Mouse (Mus musculus): ENCODE measurements around the gene Sergef. TPM values are rescaled to one million over a fixed set of nuclear protein-coding genes. Genes with fewer than 3 reads are reported as not detected.

The Sergef gene
- polyA plus RNA-seq, 1 experiment from 2014 or later = 15.5 TPM

- Histone ChIP-seq H3K9me3 (replicated peaks; ENCODE audit: low read length) (no peaks in the 10 kb centered on the region), H3K27me3 (ENCODE audit: insufficient read depth, low read length) (no peaks in the 10 kb centered on the region), H3K4me1 (replicated peaks; ENCODE audit: insufficient read depth, low read length) (no peaks in the 10 kb centered on the region), H3K9ac (ENCODE audit: low read depth, low read length) (no peak overlapping the region), H3K4me3 (replicated peaks; ENCODE audit: low read depth, low read length) (no peak overlapping the region), H3K27ac (no peak overlapping the region), H3K36me3 (ENCODE audit: insufficient read depth, low read length) (no peaks in the 10 kb centered on the region), H3K4me2 (ENCODE audit: low read length) (no peak overlapping the region)
- ATAC-seq (replicated peaks; ENCODE audit: low FRiP score, low read depth) = no peak
- 81% methylated on average over 5 of the region's 5 CpGs for WGBS
- DNase-seq (ENCODE audit: low spot score) = no peak
- no peak for TF ChIP-seq CTCF (IDR thresholded peaks at IDR 0.05; ENCODE audit: low read depth)
These were observed 108.3 kb downstream of the Sergef start for GRCm38 (mm10) chr7:46531345-46531744.

GRCm38 (mm10) chr7:46529930-46530329 lies 109.7 kb downstream of the Sergef start:
- no peaks in the 10 kb centered on the region for H3K27me3 ChIP-seq (ENCODE audit: insufficient read depth, low read length)
- TF ChIP-seq CTCF (IDR thresholded peaks at IDR 0.05; ENCODE audit: low read depth) = no peak
- H3K36me3 ChIP-seq (ENCODE audit: insufficient read depth, low read length) = no peaks in the 10 kb centered on the region
- H3K4me1 ChIP-seq (replicated peaks; ENCODE audit: insufficient read depth, low read length) = no peaks in the 10 kb centered on the region
- H3K9me3 ChIP-seq (replicated peaks; ENCODE audit: low read length) = no peaks in the 10 kb centered on the region
- no peak overlapping the region for H3K4me3 ChIP-seq (replicated peaks; ENCODE audit: low read depth, low read length)
- DNase-seq (ENCODE audit: low spot score) (no peak), ATAC-seq (replicated peaks; ENCODE audit: low FRiP score, low read depth) (no peak)
- no peak overlapping the region for H3K27ac ChIP-seq
- WGBS = 55% methylated on average over 8 of the region's 8 CpGs
- no peak overlapping the region for H3K9ac ChIP-seq (ENCODE audit: low read depth, low read length)
- H3K4me2 ChIP-seq (ENCODE audit: low read length) = no peak overlapping the region

- no peak overlapping the region for H3K4me3 ChIP-seq (replicated peaks; ENCODE audit: low read depth, low read length)
These were observed 110.3 kb downstream of the Sergef start for GRCm38 (mm10) chr7:46529259-46529658.

GRCm38 (mm10) chr7:46526665-46527154 lies 112.9 kb downstream of the Sergef start:
- DNase-seq (ENCODE audit: low spot score) (no peak), ATAC-seq (replicated peaks; ENCODE audit: low FRiP score, low read depth) (no peak)
- Histone ChIP-seq H3K9ac (ENCODE audit: low read depth, low read length) (no peak overlapping the region), H3K4me2 (ENCODE audit: low read length) (no peak overlapping the region), H3K4me3 (replicated peaks; ENCODE audit: low read depth, low read length) (no peak overlapping the region), H3K27ac (no peak overlapping the region), H3K9me3 (replicated peaks; ENCODE audit: low read length) (no peaks in the 10 kb centered on the region), H3K36me3 (ENCODE audit: insufficient read depth, low read length) (no peaks in the 10 kb centered on the region), H3K4me1 (replicated peaks; ENCODE audit: insufficient read depth, low read length) (no peaks in the 10 kb centered on the region), H3K27me3 (ENCODE audit: insufficient read depth, low read length) (no peaks in the 10 kb centered on the region)
- 62% methylated on average over 6 of the region's 6 CpGs for WGBS
- TF ChIP-seq CTCF (IDR thresholded peaks at IDR 0.05; ENCODE audit: low read depth) = no peak

More at GRCm38 (mm10) chr7:46529259-46529658, 110.3 kb downstream of the Sergef start:
- TF ChIP-seq CTCF (IDR thresholded peaks at IDR 0.05; ENCODE audit: low read depth) = no peak
- Histone ChIP-seq H3K36me3 (ENCODE audit: insufficient read depth, low read length) (no peaks in the 10 kb centered on the region), H3K9ac (ENCODE audit: low read depth, low read length) (no peak overlapping the region), H3K9me3 (replicated peaks; ENCODE audit: low read length) (no peaks in the 10 kb centered on the region), H3K27me3 (ENCODE audit: insufficient read depth, low read length) (no peaks in the 10 kb centered on the region), H3K4me2 (ENCODE audit: low read length) (no peak overlapping the region), H3K27ac (no peak overlapping the region), H3K4me1 (replicated peaks; ENCODE audit: insufficient read depth, low read length) (no peaks in the 10 kb centered on the region)
- DNase-seq (ENCODE audit: low spot score) = no peak
- 91% methylated on average over 5 of the region's 5 CpGs for WGBS
- no peak for ATAC-seq (replicated peaks; ENCODE audit: low FRiP score, low read depth)

- no peak overlapping the region for H3K4me2 ChIP-seq (ENCODE audit: low read length)
- TF ChIP-seq CTCF (IDR thresholded peaks at IDR 0.05; ENCODE audit: low read depth) = no peak
- H3K36me3 ChIP-seq (ENCODE audit: insufficient read depth, low read length) = no peaks in the 10 kb centered on the region
- H3K4me3 ChIP-seq (replicated peaks; ENCODE audit: low read depth, low read length) = no peak overlapping the region
- no peak overlapping the region for H3K9ac ChIP-seq (ENCODE audit: low read depth, low read length)
- no peaks in the 10 kb centered on the region for H3K27me3 ChIP-seq (ENCODE audit: insufficient read depth, low read length)
- H3K27ac ChIP-seq = no peak overlapping the region
- no peaks in the 10 kb centered on the region for H3K9me3 ChIP-seq (replicated peaks; ENCODE audit: low read length)
- no peaks in the 10 kb centered on the region for H3K4me1 ChIP-seq (replicated peaks; ENCODE audit: insufficient read depth, low read length)
- ATAC-seq (replicated peaks; ENCODE audit: low FRiP score, low read depth) = no peak
- 81% methylated on average over 7 of the region's 7 CpGs for WGBS
- no peak for DNase-seq (ENCODE audit: low spot score)
These were observed 116.4 kb downstream of the Sergef start for GRCm38 (mm10) chr7:46523215-46523614.

GRCm38 (mm10) chr7:46521794-46522193 lies 117.8 kb downstream of the Sergef start:
- H3K27me3 ChIP-seq (ENCODE audit: insufficient read depth, low read length) = no peaks in the 10 kb centered on the region
- no peaks in the 10 kb centered on the region for H3K9me3 ChIP-seq (replicated peaks; ENCODE audit: low read length)
- ATAC-seq (replicated peaks; ENCODE audit: low FRiP score, low read depth) = no peak
- H3K4me1 ChIP-seq (replicated peaks; ENCODE audit: insufficient read depth, low read length) = no peaks in the 10 kb centered on the region
- 92% methylated on average over 17 of the region's 17 CpGs for WGBS
- H3K4me2 ChIP-seq (ENCODE audit: low read length) = no peak overlapping the region
- H3K27ac ChIP-seq = no peak overlapping the region
- H3K4me3 ChIP-seq (replicated peaks; ENCODE audit: low read depth, low read length) = no peak overlapping the region
- DNase-seq (ENCODE audit: low spot score) = no peak
- TF ChIP-seq CTCF (IDR thresholded peaks at IDR 0.05; ENCODE audit: low read depth) = no peak
- no peak overlapping the region for H3K9ac ChIP-seq (ENCODE audit: low read depth, low read length)
- no peaks in the 10 kb centered on the region for H3K36me3 ChIP-seq (ENCODE audit: insufficient read depth, low read length)

- no peak for TF ChIP-seq CTCF (IDR thresholded peaks at IDR 0.05; ENCODE audit: low read depth)
- no peak for DNase-seq (ENCODE audit: low spot score)
- H3K4me1 ChIP-seq (replicated peaks; ENCODE audit: insufficient read depth, low read length) = no peaks in the 10 kb centered on the region
- H3K27me3 ChIP-seq (ENCODE audit: insufficient read depth, low read length) = no peaks in the 10 kb centered on the region
- no peaks in the 10 kb centered on the region for H3K9me3 ChIP-seq (replicated peaks; ENCODE audit: low read length)
- no peak overlapping the region for H3K4me3 ChIP-seq (replicated peaks; ENCODE audit: low read depth, low read length)
- H3K9ac ChIP-seq (ENCODE audit: low read depth, low read length) = no peak overlapping the region
- 70% methylated on average over 11 of the region's 11 CpGs for WGBS
- H3K27ac ChIP-seq = no peak overlapping the region
- H3K36me3 ChIP-seq (ENCODE audit: insufficient read depth, low read length) = no peaks in the 10 kb centered on the region
- no peak overlapping the region for H3K4me2 ChIP-seq (ENCODE audit: low read length)
- no peak for ATAC-seq (replicated peaks; ENCODE audit: low FRiP score, low read depth)
These were observed 120.5 kb downstream of the Sergef start for GRCm38 (mm10) chr7:46519148-46519547.
